Mouse (Mus musculus) megakaryocyte, embryonic 14.5 days (primary cell): ENCODE results near the gene Tgfbr3.

Experiments
- FLI1 ChIP-seq: IDR thresholded peaks from 2 replicates; pipeline ENCODE4 v1.6.1; 2012; ENCODE audit warnings: low read length, inconsistent platforms, mixed read lengths
- GATA1 ChIP-seq: IDR thresholded peaks from 3 replicates; pipeline ENCODE4 v1.6.1; 2012; ENCODE audit warnings: mixed read lengths, low read length, inconsistent platforms, borderline replicate concordance

DNA sequence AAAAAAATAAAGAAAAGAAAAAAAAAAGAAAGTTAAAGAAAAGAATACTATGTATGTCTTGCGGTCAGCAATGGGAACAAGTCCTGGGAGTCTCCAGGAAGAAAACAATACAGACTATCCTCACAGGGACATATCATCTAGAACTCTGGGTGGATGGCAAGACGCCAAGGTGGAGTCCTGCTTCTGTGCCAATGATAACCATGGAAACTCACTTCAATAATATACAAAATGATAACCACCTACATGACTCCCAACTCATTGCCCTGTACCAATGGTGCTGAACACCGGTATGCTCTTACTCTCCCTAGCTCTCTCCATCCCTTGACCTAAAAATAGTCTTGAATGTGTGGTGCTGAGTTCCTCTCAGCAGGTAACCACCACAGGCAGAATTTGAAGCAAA lies 168.8 kb downstream of the Tgfbr3 start:
- no peak for TF ChIP-seq GATA1
- no peak for TF ChIP-seq FLI1
